Mouse (Mus musculus) limb, embryonic 14.5 days (tissue): ENCODE measurements around the gene Gtpbp1. TPM values are rescaled to one million over a fixed set of nuclear protein-coding genes. Genes with fewer than 3 reads are reported as not detected.

Experiments used
- ATAC-seq: fragments of 200-750 bp; cut with Nextera tagmentation; 2 replicates; pipeline ENCODE4 v1.8.0; 2017; ENCODE audit warnings: low read depth, moderate number of reproducible peaks, moderate TSS enrichment; ENCODE audit not compliant: low FRiP score
- DNase-seq: peaks from one replicate; pipeline ENCODE4 v3.0.0-alpha.2; 2015; ENCODE audit warnings: low spot score
- H3K27ac ChIP-seq: fragments of 300-500 bp; sonication (generic); replicated peaks from 2 replicates; pipeline ENCODE4 v1.5.1; 2014; ENCODE audit warnings: low read depth, mild to moderate bottlenecking, low read length, moderate library complexity, mixed read lengths
- H3K27me3 ChIP-seq: fragments of 300-500 bp; sonication (generic); 2 replicates; pipeline ENCODE4 v1.6.1; 2014; ENCODE audit warnings: low read length, mixed read lengths; ENCODE audit not compliant: control insufficient read depth, insufficient read depth
- H3K36me3 ChIP-seq: fragments of 300-500 bp; sonication (generic); 2 replicates; pipeline ENCODE4 v1.6.1; 2014; ENCODE audit warnings: mild to moderate bottlenecking, low read length, moderate library complexity, mixed read lengths; ENCODE audit not compliant: control insufficient read depth, insufficient read depth
- H3K4me1 ChIP-seq: fragments of 300-500 bp; sonication (generic); 2 replicates; pipeline ENCODE4 v1.6.1; 2014; ENCODE audit warnings: antibody characterized with exemption, low read length, mixed read lengths; ENCODE audit not compliant: control insufficient read depth, insufficient read depth
- H3K4me2 ChIP-seq: fragments of 300-500 bp; sonication (generic); replicated peaks from 2 replicates; pipeline ENCODE4 v1.6.1; 2014; ENCODE audit warnings: low read depth, mild to moderate bottlenecking, low read length, moderate library complexity; ENCODE audit not compliant: severe bottlenecking
- H3K4me3 ChIP-seq: fragments of 300-500 bp; sonication (generic); replicated peaks from 2 replicates; pipeline ENCODE4 v1.5.1; 2014; ENCODE audit warnings: low read length
- H3K9ac ChIP-seq: fragments of 300-500 bp; sonication (generic); 2 replicates; pipeline ENCODE4 v1.6.1; 2014; ENCODE audit warnings: mild to moderate bottlenecking, low read depth, low read length, moderate library complexity; ENCODE audit not compliant: severe bottlenecking
- H3K9me3 ChIP-seq: fragments of 300-500 bp; sonication (generic); 2 replicates; pipeline ENCODE4 v1.6.1; 2016; ENCODE audit warnings: low read length; ENCODE audit not compliant: control insufficient read depth
- POLR2A ChIP-seq: fragments of 200-500 bp; IDR thresholded peaks from 2 replicates; pipeline ENCODE4 v1.8.0; 2012; ENCODE audit warnings: inconsistent platforms, mild to moderate bottlenecking, moderate library complexity, borderline replicate concordance; ENCODE audit not compliant: insufficient read depth, insufficient read length; ENCODE audit errors: extremely low read depth
- WGBS: fragments of 180-500 bp; shearing (Covaris S2); extraction: QIAGEN DNeasy Blood & Tissue Kit; methylation state at CpG from one replicate; pipeline ENCODE4 v1.1.7; 2014; 5-methylcytosine and 5-hydroxymethylcytosine counted together
- polyA plus RNA-seq, 2 experiments: library from polyadenylated mRNA; depleted of rRNA in 1 of 2; stranded (reverse) in 1 of 2; unstranded in 1 of 2; fragments of >200 nt; fragmentation: Nextera tagmentation in 1 of 2; extraction: Ambion mirVana in 1 of 2; gene quantifications; 2 replicates each; pipeline versions ENCODE4 v1.2.1 to v1.2.3; 2012 to 2014

Gtpbp1 gene
- polyA plus RNA-seq, 2 experiments, result 32.6 to 39.6 TPM

DNA sequence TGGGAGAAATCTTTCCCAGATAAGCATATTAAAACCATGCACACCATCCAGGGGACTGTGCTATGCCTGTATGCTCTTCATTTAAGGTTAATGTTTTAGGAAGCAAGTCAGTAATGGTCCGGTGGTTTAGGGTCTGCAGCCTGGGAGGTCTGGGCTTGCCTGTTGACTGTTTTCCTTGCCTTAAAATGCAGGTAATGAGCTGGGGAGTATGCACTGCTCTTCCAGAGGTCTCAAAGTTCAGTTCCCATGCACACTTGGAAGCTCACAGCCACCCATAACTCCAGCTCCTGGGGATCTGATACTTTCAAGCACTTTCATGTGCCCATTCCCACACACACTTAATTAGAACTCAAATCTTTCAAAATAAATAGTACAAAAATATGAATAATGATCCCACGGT lies 5.9 kb downstream of the Gtpbp1 start:
- H3K9ac ChIP-seq, result no peak overlapping the region
- H3K4me1 ChIP-seq, result peaks cover 17% of the 10 kb centered on the region
- H3K4me2 ChIP-seq, result no peak overlapping the region
- DNase-seq (no peak), ATAC-seq (no peak)
- no peak overlapping the region for H3K4me3 ChIP-seq
- WGBS, result 86% methylated on average over 2 of the region's 2 CpGs
- H3K36me3 ChIP-seq, result peaks cover 19% of the 10 kb centered on the region
- TF ChIP-seq POLR2A, result no peak
- no peaks in the 10 kb centered on the region for H3K9me3 ChIP-seq
- no peaks in the 10 kb centered on the region for H3K27me3 ChIP-seq
- H3K27ac ChIP-seq, result no peak overlapping the region

DNA sequence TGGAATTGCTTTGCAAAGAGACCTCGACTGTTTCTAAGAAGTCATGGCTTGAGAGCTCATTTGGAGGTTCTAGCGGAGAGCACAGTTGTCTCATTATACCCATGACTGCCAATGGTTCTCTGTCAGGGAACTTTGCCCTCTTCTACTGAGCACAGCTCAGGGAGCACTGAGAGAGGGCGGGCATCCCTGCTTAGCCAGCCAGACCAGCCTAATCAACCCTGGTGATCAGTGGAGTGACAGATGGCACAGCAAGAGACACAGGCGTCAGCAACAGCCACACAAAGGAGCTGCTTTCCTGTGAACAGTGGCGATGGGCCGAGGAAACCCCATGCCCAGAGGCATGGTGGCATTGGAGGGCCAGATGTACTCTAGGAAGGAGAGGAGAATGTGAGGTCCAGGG lies 6.4 kb downstream of the Gtpbp1 start:
- ATAC-seq, result no peak

GRCm38 (mm10) chr15:79697558-79698187 lies 7.0 kb downstream of the Gtpbp1 start:
- Histone ChIP-seq H3K4me3 (no peak overlapping the region), H3K27ac (no peak overlapping the region), H3K9ac (no peak overlapping the region), H3K36me3 (peaks cover 19% of the 10 kb centered on the region), H3K4me2 (no peak overlapping the region), H3K4me1 (peaks cover 6% of the 10 kb centered on the region), H3K27me3 (no peaks in the 10 kb centered on the region), H3K9me3 (no peaks in the 10 kb centered on the region)
- no peak for TF ChIP-seq POLR2A
- ATAC-seq (no peak), DNase-seq (no peak)
- 74% methylated on average over 9 of the region's 9 CpGs for WGBS

More for the DNA sequence above, 6.4 kb downstream of the Gtpbp1 start:
- Histone ChIP-seq H3K4me1 (peaks cover 11% of the 10 kb centered on the region), H3K36me3 (peaks cover 19% of the 10 kb centered on the region), H3K27me3 (no peaks in the 10 kb centered on the region), H3K9me3 (no peaks in the 10 kb centered on the region), H3K27ac (no peak overlapping the region), H3K4me2 (no peak overlapping the region), H3K4me3 (no peak overlapping the region), H3K9ac (no peak overlapping the region)
- no peak for DNase-seq
- TF ChIP-seq POLR2A, result no peak
- WGBS, result 84% methylated on average over 6 of the region's 6 CpGs

DNA sequence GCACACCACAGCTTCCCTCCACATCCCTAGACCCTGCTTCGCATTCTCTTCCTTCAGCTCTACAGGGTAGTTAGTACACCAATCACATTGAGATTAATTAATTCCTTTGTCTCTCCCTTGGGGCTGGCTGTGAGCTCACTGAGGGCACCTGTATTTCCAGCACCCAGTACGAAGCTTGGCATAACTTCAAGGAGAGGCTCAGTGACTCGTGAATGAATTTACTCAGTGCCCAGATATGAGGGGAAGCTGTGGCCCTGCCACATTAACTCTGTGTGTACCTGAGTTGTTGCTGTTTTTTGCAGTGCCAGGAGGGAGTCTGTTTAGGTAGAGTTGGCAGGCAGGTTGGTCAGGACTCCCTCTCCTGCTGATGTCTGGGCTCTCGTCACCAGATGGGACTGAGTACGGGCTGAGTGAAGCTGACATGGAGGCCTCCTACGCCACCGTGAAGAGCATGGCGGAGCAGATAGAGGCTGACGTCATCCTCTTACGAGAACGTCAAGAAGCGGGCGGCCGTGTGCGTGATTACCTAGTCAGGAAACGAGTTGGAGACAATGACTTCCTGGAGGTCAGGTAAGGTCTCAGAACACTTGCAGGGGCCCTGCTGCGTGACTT lies 16.1 kb downstream of the Gtpbp1 start:
- Histone ChIP-seq H3K4me3 (no peak overlapping the region), H3K4me2 (no peak overlapping the region), H3K27ac (no peak overlapping the region), H3K36me3 (peaks cover 55% of the 10 kb centered on the region), H3K4me1 (no peaks in the 10 kb centered on the region), H3K9me3 (no peaks in the 10 kb centered on the region), H3K27me3 (no peaks in the 10 kb centered on the region), H3K9ac (no peak overlapping the region)
- 90% methylated on average over 17 of the region's 17 CpGs for WGBS
- ATAC-seq, result no peak
- TF ChIP-seq POLR2A, result no peak
- no peak for DNase-seq

- Histone ChIP-seq H3K4me1 (no peaks in the 10 kb centered on the region), H3K27me3 (no peaks in the 10 kb centered on the region), H3K4me2 (no peak overlapping the region), H3K4me3 (no peak overlapping the region), H3K27ac (no peak overlapping the region), H3K9me3 (no peaks in the 10 kb centered on the region), H3K9ac (no peak overlapping the region), H3K36me3 (peaks cover 69% of the 10 kb centered on the region)
- no peak for ATAC-seq
- WGBS, result 79% methylated on average over 4 of the region's 5 CpGs
- DNase-seq, result no peak
- TF ChIP-seq POLR2A, result no peak
These were observed 17.7 kb downstream of the Gtpbp1 start for GRCm38 (mm10) chr15:79708229-79708822.
